Mouse (Mus musculus): ENCODE results near the gene Ankfy1.

The Ankfy1 gene

DNA sequence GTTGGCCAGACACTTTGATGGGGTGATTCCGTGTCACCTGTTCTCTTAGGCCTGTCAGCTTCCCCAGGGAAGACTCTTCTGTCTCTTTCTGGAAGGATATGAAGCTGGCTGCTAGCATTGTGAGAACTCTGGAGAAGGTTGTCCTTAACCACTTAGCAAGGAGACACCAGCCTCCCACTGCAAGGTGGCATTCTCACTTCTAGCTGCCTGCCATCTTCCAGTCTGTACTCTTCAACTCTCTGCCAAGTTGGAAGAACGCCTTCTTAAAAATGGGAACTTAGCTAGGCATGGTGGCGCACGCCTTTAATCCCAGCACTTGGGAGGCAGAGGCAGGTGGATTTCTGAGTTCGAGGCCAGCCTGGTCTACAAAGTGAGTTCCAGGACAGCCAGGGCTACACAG, 123.9 kb downstream of the Ankfy1 start:
- in situ Hi-C loops (cut with MboI; ENCODE audit: low pct_unique_long_range_greater_than_20kb in 1 of 2, low sequenced_read_pairs in 2 of 2, unreplicated experiment in 1 of 2), result loop anchor here in 1 of 2 experiments (10.0 kb wide), 1 partner anchor 171 kb away; no protein-coding TSS in a partner anchor

DNA sequence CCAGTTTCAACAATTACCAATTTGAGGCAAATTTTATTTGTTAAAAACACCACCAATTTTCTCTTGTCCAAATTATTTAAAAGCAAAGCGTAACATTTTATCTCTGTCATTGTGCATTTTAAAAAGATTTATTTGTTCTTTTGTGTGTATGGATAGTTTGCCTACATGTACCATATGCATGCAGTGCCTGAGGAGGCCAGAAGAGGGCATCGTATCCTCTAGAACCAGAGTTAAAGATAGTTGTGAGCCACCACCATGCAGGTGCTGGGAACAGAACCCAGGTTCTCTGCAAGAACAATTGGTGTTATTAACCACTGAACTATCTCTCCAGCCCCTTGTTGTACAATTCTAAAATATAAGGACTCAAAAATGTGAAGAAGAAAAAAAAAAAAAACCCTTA, 124.4 kb downstream of the Ankfy1 start:
- in situ Hi-C loops (cut with MboI; ENCODE audit: low pct_unique_long_range_greater_than_20kb in 1 of 2, low sequenced_read_pairs in 2 of 2, unreplicated experiment in 1 of 2), result loop anchor here in 1 of 2 experiments (10.0 kb wide), 1 partner anchor 171 kb away; no protein-coding TSS in a partner anchor

DNA sequence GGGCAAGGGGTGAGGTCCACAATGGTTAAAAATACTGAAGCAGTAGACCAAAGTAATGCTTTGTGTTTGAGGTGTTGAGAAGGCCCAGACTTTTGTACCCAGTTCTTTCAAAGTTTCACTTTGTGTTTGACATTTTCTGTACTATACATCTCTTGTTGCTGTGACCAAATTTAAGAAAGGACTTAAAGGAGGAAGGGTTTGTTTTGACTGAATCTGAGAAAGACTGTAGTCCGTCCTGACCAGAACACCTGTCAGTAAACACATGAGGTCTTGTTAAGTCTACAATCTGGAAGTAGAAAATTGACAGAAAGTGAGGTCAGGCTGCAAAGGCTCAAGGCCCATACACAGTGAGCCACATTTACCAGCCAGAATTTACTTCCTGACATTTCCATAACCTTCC, 127.1 kb downstream of the Ankfy1 start:
- in situ Hi-C loops (cut with MboI; ENCODE audit: low pct_unique_long_range_greater_than_20kb in 1 of 2, low sequenced_read_pairs in 2 of 2, unreplicated experiment in 1 of 2), result loop anchor here in 1 of 2 experiments (10.0 kb wide), 1 partner anchor 168 kb away; no protein-coding TSS in a partner anchor

DNA sequence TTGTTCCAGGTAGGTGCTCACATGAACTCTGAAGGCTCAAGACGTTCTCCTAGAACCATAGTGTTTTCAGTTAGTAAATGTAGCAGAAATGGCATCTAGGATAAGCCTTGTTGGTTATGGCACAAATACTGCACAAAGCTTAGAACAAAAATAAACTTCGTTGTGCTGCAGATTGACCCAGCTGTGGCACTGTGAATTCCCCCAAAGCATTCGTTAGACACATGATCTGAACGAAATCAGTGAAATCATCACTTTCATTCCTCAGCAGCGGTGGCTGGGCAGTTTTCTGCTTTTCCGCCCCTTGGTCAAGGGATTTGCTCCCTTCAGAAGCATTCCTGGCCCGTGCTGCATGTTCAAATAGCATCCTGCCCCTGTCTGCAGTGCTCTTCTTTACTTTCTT, 128.3 kb downstream of the Ankfy1 start:
- in situ Hi-C loops (cut with MboI; ENCODE audit: low pct_unique_long_range_greater_than_20kb in 1 of 2, low sequenced_read_pairs in 2 of 2, unreplicated experiment in 1 of 2), result loop anchor here in 1 of 2 experiments (10.0 kb wide), 1 partner anchor 167 kb away; no protein-coding TSS in a partner anchor

DNA sequence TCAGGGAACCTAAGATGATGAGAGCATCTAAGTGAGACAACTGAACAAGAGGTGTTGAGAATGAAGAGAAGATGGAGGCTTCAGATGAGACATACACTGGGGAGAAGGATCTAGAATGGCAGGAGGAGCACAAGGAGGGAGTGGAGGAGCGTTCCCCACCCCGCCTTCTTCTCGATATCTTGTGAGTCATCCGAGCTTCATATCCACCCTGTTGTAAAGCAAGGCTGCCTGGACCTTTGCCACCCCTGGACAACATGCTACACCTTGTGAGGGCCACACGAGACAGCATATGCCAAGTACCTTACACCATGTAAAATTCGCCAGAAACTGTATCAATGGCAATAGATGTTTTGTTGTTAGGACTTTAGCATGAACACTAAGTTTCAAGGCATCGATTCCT, 131.2 kb downstream of the Ankfy1 start:
- in situ Hi-C loops (cut with MboI; ENCODE audit: low pct_unique_long_range_greater_than_20kb in 1 of 2, low sequenced_read_pairs in 2 of 2, unreplicated experiment in 1 of 2), result no loop called here

Data from mouse embryonic stem cell (cell line).